Mouse (Mus musculus) activated CD4-positive, CD25-positive, alpha-beta regulatory T cell (primary cell): ENCODE measurements around the gene Olfr549. TPM values are rescaled to one million over a fixed set of nuclear protein-coding genes. Genes with fewer than 3 reads are reported as not detected.

ENCODE experiments used
- polyA plus RNA-seq, 2 experiments: library from polyadenylated mRNA; unstranded; fragments of 100-300 nt; shearing (Covaris generic); gene quantifications; one replicate each; pipeline ENCODE4 v1.2.1; 2017

Olfr549 gene
- not detected for polyA plus RNA-seq

GRCm38 (mm10) chr7:102549570-102549969 is at the start of gene Olfr549:
Gene Olfr549 (plus strand): TSS chr7:102549870.

GRCm38 (mm10) chr7:102534449-102534848 is 15.2 kb upstream of the Olfr549 start, which contains the start of gene Olfr547:
Gene Olfr547 (plus strand): TSS chr7:102534749.

DNA sequence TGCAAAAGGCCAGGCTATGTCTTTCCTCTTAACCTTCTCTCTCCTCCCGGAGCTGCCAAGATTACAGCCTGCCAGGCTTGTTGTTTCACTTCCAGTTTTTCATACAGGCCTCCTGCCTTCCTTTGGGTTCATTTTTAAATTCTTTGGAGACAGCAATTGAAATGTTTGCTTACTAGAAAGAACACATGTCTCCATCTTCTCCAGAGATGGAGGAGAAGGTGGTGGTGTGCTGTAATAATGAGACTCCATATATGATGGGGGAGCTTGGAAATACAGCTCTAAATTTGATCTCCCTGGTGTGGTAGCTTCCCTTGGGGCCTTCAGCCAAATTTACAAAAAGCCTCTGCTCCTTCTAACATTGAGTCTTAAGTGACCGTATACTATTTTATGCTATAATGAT is 9.1 kb upstream of the Olfr549 start, which contains the start of gene Olfr548-ps1:
TSS of gene Olfr548-ps1 (plus strand) at position 301 of the 400 bp plus-strand sequence.

DNA sequence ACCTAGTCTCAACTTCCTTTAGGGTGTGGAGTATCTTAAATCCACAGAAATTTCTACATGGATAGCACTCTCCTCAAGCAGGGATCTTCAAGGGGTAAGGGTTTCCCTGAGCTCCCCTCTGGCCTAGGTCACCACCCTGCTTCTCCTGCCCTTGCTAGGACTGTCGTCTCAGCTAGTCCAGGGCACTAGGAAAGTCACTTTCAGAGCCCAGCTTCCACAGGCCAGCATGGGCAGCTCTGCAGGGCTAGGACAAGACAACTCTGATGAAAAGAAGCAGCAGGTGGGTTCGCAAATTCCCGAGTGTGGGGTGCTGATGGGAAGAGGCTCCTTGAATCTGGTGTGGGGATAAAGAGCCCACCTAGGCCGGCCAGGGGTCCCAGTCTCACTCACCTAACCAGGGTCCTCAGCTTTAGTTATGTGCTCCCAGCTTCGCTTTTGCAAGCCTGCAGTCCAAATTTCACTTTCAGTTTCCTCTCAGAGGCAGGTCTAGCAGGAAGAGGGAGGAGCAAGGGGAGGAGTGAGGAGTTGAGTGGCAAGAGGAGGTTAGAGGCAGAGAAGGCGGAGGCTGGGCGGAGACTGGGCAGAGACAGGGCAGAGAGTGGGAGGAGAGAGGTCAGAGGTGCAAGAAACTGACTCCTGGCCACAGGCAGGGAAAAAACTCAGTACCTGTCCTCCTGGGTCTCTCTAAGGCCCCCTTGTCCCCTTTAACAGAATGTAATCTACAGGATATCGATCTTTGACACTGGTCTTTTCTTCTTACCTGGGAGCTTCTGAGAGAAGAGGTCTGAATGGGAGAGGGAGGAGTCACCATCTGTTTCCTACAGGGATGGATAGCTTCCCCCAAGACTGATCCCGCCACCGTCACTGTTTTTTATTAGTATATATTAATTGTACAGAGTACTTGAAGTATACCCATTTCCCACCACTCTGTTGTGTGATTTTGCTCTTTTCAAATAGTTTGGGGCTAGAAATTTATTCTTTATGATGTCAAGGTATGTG is 15.6 kb downstream of the Olfr549 start, which contains the start of gene Trim21:
TSS of gene Trim21 (minus strand) at position 488 of the 999 bp plus-strand sequence.

DNA sequence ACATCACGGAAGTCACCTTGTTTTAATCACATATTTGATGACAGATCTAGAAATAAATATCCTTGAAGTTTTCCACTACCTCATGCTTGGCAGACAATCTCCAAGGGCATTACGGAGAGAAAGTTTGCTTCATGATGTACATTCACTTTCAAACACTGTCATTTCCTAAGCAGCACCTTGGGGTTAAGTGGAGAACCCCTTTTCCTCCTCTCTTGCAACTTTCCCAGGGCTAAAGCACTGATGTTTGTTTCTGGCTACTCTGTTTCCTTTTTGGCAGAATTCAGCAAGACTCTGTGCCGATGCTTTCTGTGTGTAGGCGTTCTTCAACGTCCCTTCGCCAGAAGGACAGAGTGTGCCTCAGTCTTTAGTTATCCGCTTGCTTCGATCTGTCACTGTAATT is 21.5 kb downstream of the Olfr549 start, which contains the start of gene Olfr550:
TSS of gene Olfr550 (plus strand) at position 301 of the 400 bp plus-strand sequence.

DNA sequence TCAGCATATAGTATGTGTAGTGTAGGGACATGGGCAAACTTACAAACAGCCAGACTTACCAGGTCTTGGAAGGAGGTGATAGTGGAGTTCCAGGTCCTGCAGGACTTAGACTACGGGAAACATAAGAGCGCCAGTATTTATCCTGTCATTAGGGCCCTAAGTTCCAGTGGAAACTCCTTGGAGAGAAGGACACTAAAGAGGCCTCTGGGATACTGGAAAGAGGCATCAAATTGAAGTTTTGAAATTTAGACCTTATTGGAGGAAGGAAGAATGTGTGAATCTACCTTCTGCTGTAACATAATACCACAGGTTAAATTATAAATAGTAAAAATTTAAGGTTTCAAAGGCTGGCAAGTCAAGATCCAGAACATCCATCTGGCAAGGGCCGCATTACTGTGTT is 42.1 kb downstream of the Olfr549 start, which contains the start of gene Olfr551:
TSS of gene Olfr551 (minus strand) at position 101 of the 400 bp plus-strand sequence.

GRCm38 (mm10) chr7:102597378-102598031 is 47.8 kb downstream of the Olfr549 start, which contains the start of gene Olfr552:
Gene Olfr552 (plus strand): TSS chr7:102597770.

Other genes starting within 250 kb of the Olfr549 start
- gene Rrm1, start 108.2 kb upstream of the Olfr549 start, polyA plus RNA-seq = 10 to 100 TPM; 51.7 to 53.1 TPM
- gene Olfr543, start 68.2 kb upstream of the Olfr549 start, polyA plus RNA-seq = under 1 TPM in 1 of 2 experiments, not detected in 1; 0.12 TPM
- gene Olfr544, start 61.6 kb upstream of the Olfr549 start, polyA plus RNA-seq = under 1 TPM in 1 of 2 experiments, not detected in 1; 0.84 TPM
- gene Olfr545, start 50.3 kb upstream of the Olfr549 start, polyA plus RNA-seq = under 1 TPM in 1 of 2 experiments, not detected in 1; 0.41 TPM
- gene Olfr547, start 15.1 kb upstream of the Olfr549 start, polyA plus RNA-seq = not detected
- gene Olfr548-ps1, start 9.0 kb upstream of the Olfr549 start, polyA plus RNA-seq = not detected
- gene Trim21, start 15.6 kb downstream of the Olfr549 start, polyA plus RNA-seq = 100 to 1,000 TPM in 1 of 2 experiments, 10 to 100 TPM in 1; 88.3 to 105 TPM
- gene Olfr550, start 21.6 kb downstream of the Olfr549 start, polyA plus RNA-seq = not detected
- gene Olfr551, start 42.0 kb downstream of the Olfr549 start, polyA plus RNA-seq = not detected
- gene Olfr552, start 47.9 kb downstream of the Olfr549 start, polyA plus RNA-seq = under 1 TPM in 1 of 2 experiments, not detected in 1; 0.04 TPM
- under 1 TPM in 1 of 2 experiments, not detected in 1; 0.41 TPM for gene Olfr553, start 68.3 kb downstream of the Olfr549 start, polyA plus RNA-seq
- under 1 TPM in 1 of 2 experiments, not detected in 1; 0.45 TPM for gene Olfr554, start 88.6 kb downstream of the Olfr549 start, polyA plus RNA-seq
- gene Olfr555, start 109.0 kb downstream of the Olfr549 start, polyA plus RNA-seq = not detected
- gene Olfr556, start 115.0 kb downstream of the Olfr549 start, polyA plus RNA-seq = under 1 TPM in 1 of 2 experiments, not detected in 1; 0.07 TPM
- 1 to 10 TPM; 8.6 to 9.5 TPM for gene Trim68, start 137.5 kb downstream of the Olfr549 start, polyA plus RNA-seq
- gene Olfr557, start 146.0 kb downstream of the Olfr549 start, polyA plus RNA-seq = not detected
- not detected for gene Olfr558, start 152.3 kb downstream of the Olfr549 start, polyA plus RNA-seq
- gene Olfr33, start 169.2 kb downstream of the Olfr549 start, polyA plus RNA-seq = not detected
- gene Olfr559, start 177.6 kb downstream of the Olfr549 start, polyA plus RNA-seq = not detected
- gene Olfr560, start 209.5 kb downstream of the Olfr549 start, polyA plus RNA-seq = not detected
- gene Olfr78, start 209.6 kb downstream of the Olfr549 start, polyA plus RNA-seq = under 1 TPM in 1 of 2 experiments, not detected in 1; 0.14 TPM
- gene Olfr561, start 221.4 kb downstream of the Olfr549 start, polyA plus RNA-seq = not detected